Mouse (Mus musculus): ENCODE results near the gene Colq. TPM values are rescaled to one million over a fixed set of nuclear protein-coding genes. Genes with fewer than 3 reads are reported as not detected.
A peak's percentile ranks its signal among the peaks of the same experiment; 100 is the strongest.

Gene Colq
- polyA plus RNA-seq, 1 experiment from 2014 or later, result 0.22 TPM

GRCm38 (mm10) chr14:31537298-31537697, 53.8 kb downstream of the Colq start:
- Histone ChIP-seq H3K36me3 (replicated peaks) (no peaks in the 10 kb centered on the region), H3K27me3 (ENCODE audit: poor library complexity, severe bottlenecking) (no peaks in the 10 kb centered on the region), H3K9me3 (no peaks in the 10 kb centered on the region), H3K4me3 (no peak overlapping the region), H3K27ac (no peak overlapping the region), H3K4me1 (peaks cover 8% of the 10 kb centered on the region; the same call in 1 of the 2 replicates)
- DNase-seq (ENCODE audit: extremely low spot score, low spot score), result no peak
- WGBS, result 80% methylated on average over 6 of the region's 6 CpGs

GRCm38 (mm10) chr14:31532656-31533055, 58.5 kb downstream of the Colq start:
- H3K27me3 ChIP-seq (ENCODE audit: poor library complexity, severe bottlenecking), result no peaks in the 10 kb centered on the region
- H3K4me1 ChIP-seq, result peaks cover 22% of the 10 kb centered on the region; the same call in 1 of the 2 replicates
- no peaks in the 10 kb centered on the region for H3K36me3 ChIP-seq (replicated peaks)
- peak overlapping the region; percentile 54 for H3K27ac ChIP-seq
- H3K9me3 ChIP-seq, result no peaks in the 10 kb centered on the region
- H3K4me3 ChIP-seq, result no peak overlapping the region
- DNase-seq (ENCODE audit: extremely low spot score, low spot score), result no peak
- 71% methylated on average over 3 of the region's 3 CpGs for WGBS

DNA sequence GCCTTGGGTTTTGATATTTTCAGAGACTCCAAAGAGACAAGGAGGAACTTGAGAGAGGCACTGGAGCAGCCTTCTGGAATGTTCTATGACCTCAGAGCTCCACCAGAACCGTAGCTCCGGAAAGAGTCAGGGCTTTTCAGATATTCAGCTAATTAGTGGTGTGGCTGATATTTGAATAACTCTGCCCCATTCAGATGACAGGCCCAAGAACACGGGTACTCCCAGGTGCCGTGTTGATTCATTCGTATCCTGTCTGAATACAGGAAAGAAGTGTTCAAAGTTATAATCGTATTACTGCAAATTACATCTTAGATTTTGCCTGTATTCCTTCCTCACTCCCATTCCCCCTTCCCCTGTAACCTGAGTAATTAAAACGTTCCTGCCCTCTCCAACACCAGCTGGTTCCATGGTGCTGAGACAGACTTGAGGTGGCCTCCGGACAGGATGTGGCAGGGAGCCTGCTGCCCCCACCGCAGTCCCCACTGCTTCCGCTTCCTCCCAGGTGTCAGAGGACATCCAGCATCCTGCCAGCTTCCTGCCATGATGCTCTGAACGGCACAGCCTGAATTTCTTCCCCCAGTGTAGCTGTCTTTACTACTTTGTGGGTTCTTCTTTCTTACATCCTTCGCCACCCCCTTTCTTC, 59.5 kb downstream of the Colq start:
- Histone ChIP-seq H3K9me3 (no peaks in the 10 kb centered on the region), H3K27me3 (ENCODE audit: poor library complexity, severe bottlenecking) (no peaks in the 10 kb centered on the region), H3K36me3 (replicated peaks) (no peaks in the 10 kb centered on the region), H3K4me1 (peaks cover 22% of the 10 kb centered on the region; the same call in 1 of the 2 replicates), H3K4me3 (no peak overlapping the region), H3K27ac (peak overlapping the region; percentile 49; the same call in 1 of the 2 replicates)
- DNase-seq (ENCODE audit: extremely low spot score, low spot score), result no peak
- WGBS, result 69% methylated on average over 12 of the region's 12 CpGs

DNA sequence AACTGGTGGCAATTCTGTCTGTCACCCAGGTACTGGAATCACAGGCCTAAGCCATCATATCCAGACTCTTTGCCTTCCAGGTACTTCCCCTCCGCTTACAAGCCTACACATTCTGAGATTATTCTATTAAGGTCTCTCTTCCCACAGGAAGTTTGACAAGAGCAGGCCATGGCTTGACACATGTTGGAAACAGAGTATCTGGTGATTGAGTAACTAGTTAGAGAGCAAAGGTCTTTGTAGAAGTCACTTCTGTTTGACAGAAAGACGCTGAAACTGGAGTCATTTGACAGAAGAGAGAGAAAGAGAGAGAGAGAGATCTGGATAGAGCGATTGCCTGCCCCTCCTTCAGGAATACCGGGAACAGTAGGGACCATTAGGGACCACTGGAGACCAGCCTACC, 60.3 kb downstream of the Colq start:
- 91% methylated on average over 4 of the region's 4 CpGs for WGBS
- H3K4me3 ChIP-seq, result no peak overlapping the region
- peak overlapping the region; percentile 49; the same call in 1 of the 2 replicates for H3K27ac ChIP-seq
- DNase-seq (ENCODE audit: extremely low spot score, low spot score), result no peak
- no peaks in the 10 kb centered on the region for H3K9me3 ChIP-seq
- no peaks in the 10 kb centered on the region for H3K36me3 ChIP-seq (replicated peaks)
- peaks cover 22% of the 10 kb centered on the region; the same call in 1 of the 2 replicates for H3K4me1 ChIP-seq
- no peaks in the 10 kb centered on the region for H3K27me3 ChIP-seq (ENCODE audit: poor library complexity, severe bottlenecking)

DNA sequence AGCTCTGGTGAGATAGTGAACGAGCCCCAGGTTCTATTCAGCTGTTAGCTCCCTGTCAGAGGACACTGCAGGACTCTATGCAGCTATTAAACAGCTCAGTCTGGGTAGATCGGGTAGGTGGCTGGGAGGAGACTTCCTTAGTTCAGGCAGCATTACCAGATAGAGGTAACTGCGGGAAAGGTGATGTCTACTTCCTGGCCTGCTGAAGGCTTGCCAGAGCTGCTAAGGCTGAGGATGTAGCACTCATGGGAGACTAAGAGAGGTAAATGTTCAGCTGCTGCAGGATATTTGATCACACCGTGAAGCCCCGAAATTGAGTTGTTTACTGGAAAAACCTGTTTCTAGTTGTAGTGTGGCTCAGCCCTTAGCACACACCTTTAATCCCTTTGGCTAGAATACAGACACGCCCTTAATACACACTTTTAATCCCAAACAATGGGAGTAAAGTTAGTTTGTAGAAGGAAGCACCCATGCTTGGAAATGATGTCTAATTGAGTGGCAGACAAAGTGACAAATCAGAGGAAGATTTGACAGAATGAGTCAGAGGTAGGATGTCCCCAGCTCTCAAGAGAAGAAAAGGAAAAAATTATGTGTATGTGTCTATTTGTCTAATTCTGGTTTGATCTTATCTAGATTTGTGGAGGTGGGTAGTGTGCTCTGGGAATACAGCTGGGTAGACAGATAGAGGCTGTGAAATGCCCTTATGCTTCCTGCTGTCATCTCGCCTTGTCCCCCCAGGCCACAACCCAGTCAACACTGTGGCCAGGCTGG, 65.9 kb downstream of the Colq start:
- H3K27ac ChIP-seq, result no peak overlapping the region
- 83% methylated on average over 7 of the region's 7 CpGs for WGBS
- no peaks in the 10 kb centered on the region for H3K27me3 ChIP-seq (ENCODE audit: poor library complexity, severe bottlenecking)
- H3K36me3 ChIP-seq (replicated peaks), result no peaks in the 10 kb centered on the region
- H3K4me3 ChIP-seq, result no peak overlapping the region
- DNase-seq (ENCODE audit: extremely low spot score, low spot score), result no peak
- no peaks in the 10 kb centered on the region for H3K9me3 ChIP-seq
- peaks cover 4% of the 10 kb centered on the region; the same call in 1 of the 2 replicates for H3K4me1 ChIP-seq

DNA sequence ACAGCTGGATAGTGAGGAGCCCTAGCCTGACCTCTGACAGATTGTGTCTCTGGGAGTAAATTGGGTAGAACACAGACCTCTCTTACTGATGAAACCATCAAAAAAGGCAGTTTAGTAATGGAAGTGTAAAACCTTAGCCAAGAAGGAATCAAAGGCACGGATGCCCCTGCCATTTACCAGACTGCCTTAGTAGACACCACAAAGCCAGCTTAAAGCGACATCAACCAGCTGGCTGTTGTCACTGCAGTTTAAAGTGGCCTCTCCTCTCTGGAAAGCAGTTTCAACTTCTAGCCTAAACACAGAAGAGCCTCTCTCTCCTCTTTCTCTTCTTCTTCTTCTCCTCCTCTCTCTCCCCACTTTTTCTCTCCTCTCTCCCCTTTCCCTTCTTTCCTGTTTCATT, 69.8 kb downstream of the Colq start:
- WGBS, result 79% methylated on average over 2 of the region's 2 CpGs
- Histone ChIP-seq H3K36me3 (replicated peaks) (no peaks in the 10 kb centered on the region), H3K27me3 (ENCODE audit: poor library complexity, severe bottlenecking) (no peaks in the 10 kb centered on the region), H3K4me3 (no peak overlapping the region), H3K4me1 (peaks cover 16% of the 10 kb centered on the region), H3K27ac (no peak overlapping the region), H3K9me3 (no peaks in the 10 kb centered on the region)
- no peak for DNase-seq (ENCODE audit: extremely low spot score, low spot score)

GRCm38 (mm10) chr14:31519165-31519564, 72.0 kb downstream of the Colq start:
- 55% methylated on average over 3 of the region's 3 CpGs for WGBS
- no peak overlapping the region for H3K27ac ChIP-seq
- no peak for DNase-seq (ENCODE audit: extremely low spot score, low spot score)

GRCm38 (mm10) chr14:31515895-31516294, 75.2 kb downstream of the Colq start:
- Histone ChIP-seq H3K36me3 (replicated peaks) (peaks cover 12% of the 10 kb centered on the region), H3K4me1 (peaks cover 16% of the 10 kb centered on the region), H3K9me3 (peaks cover 7% of the 10 kb centered on the region; the same call in 1 of the 2 replicates), H3K27ac (no peak overlapping the region), H3K4me3 (no peak overlapping the region), H3K27me3 (ENCODE audit: poor library complexity, severe bottlenecking) (no peaks in the 10 kb centered on the region)
- 95% methylated on average over 2 of the region's 2 CpGs for WGBS
- DNase-seq (ENCODE audit: extremely low spot score, low spot score), result no peak

More at GRCm38 (mm10) chr14:31519165-31519564, 72.0 kb downstream of the Colq start:
- Histone ChIP-seq H3K4me3 (no peak overlapping the region), H3K27me3 (ENCODE audit: poor library complexity, severe bottlenecking) (no peaks in the 10 kb centered on the region), H3K36me3 (replicated peaks) (peaks cover 1% of the 10 kb centered on the region; the same call in 1 of the 2 replicates), H3K9me3 (peaks cover 6% of the 10 kb centered on the region; the same call in 1 of the 2 replicates), H3K4me1 (peaks cover 16% of the 10 kb centered on the region)

- Histone ChIP-seq H3K4me1 (no peaks in the 10 kb centered on the region), H3K36me3 (replicated peaks) (peaks cover 67% of the 10 kb centered on the region), H3K4me3 (no peak overlapping the region), H3K9me3 (peaks cover 7% of the 10 kb centered on the region; the same call in 1 of the 2 replicates), H3K27me3 (ENCODE audit: poor library complexity, severe bottlenecking) (no peaks in the 10 kb centered on the region), H3K27ac (no peak overlapping the region)
- 93% methylated on average over 3 of the region's 3 CpGs for WGBS
- DNase-seq (ENCODE audit: extremely low spot score, low spot score), result no peak
These were observed 80.8 kb downstream of the Colq start for GRCm38 (mm10) chr14:31510322-31510721.

- WGBS, result 95% methylated on average over 2 of the region's 2 CpGs
- H3K36me3 ChIP-seq (replicated peaks), result peaks cover 71% of the 10 kb centered on the region
- peaks cover 7% of the 10 kb centered on the region; the same call in 1 of the 2 replicates for H3K9me3 ChIP-seq
- H3K4me3 ChIP-seq, result no peak overlapping the region
- H3K27me3 ChIP-seq (ENCODE audit: poor library complexity, severe bottlenecking), result no peaks in the 10 kb centered on the region
- DNase-seq (ENCODE audit: extremely low spot score, low spot score), result no peak
- no peaks in the 10 kb centered on the region for H3K4me1 ChIP-seq
- no peak overlapping the region for H3K27ac ChIP-seq
These were observed 81.2 kb downstream of the Colq start for GRCm38 (mm10) chr14:31509911-31510310.

DNA sequence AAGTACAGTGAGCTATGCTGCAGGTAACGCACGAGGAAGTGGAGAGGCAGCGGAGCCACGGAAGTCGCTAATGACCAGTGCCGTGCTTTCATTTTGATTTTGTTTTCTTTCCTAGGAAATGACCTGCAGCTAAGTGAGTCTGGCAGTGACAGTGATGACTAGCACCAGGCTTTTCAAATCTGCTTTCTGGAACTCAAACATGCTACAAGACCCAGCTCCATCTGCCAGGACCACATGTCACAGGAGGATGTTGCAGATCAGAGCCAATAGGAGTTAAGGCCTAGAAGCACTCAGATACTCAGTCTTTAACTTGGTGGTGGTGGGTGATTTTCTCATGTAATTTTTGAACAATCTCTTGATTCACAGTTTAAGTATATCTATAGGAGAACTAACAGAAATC, 84.7 kb downstream of the Colq start:
- H3K4me3 ChIP-seq, result no peak overlapping the region
- peaks cover 96% of the 10 kb centered on the region for H3K36me3 ChIP-seq (replicated peaks)
- H3K4me1 ChIP-seq, result no peaks in the 10 kb centered on the region
- no peaks in the 10 kb centered on the region for H3K9me3 ChIP-seq
- WGBS, result 97% methylated on average over 6 of the region's 6 CpGs
- no peak overlapping the region for H3K27ac ChIP-seq
- no peak for DNase-seq (ENCODE audit: extremely low spot score, low spot score)
- H3K27me3 ChIP-seq (ENCODE audit: poor library complexity, severe bottlenecking), result no peaks in the 10 kb centered on the region

- H3K36me3 ChIP-seq (replicated peaks), result peaks cover 100% of the 10 kb centered on the region
- H3K27ac ChIP-seq, result no peak overlapping the region
- H3K4me3 ChIP-seq, result no peak overlapping the region
- H3K27me3 ChIP-seq (ENCODE audit: poor library complexity, severe bottlenecking), result no peaks in the 10 kb centered on the region
- DNase-seq (ENCODE audit: extremely low spot score, low spot score), result no peak
- H3K4me1 ChIP-seq, result no peaks in the 10 kb centered on the region
- WGBS, result 96% methylated on average over 13 of the region's 13 CpGs
- no peaks in the 10 kb centered on the region for H3K9me3 ChIP-seq
These were observed 87.7 kb downstream of the Colq start for GRCm38 (mm10) chr14:31503406-31503805.

GRCm38 (mm10) chr14:31499526-31499925, 91.6 kb downstream of the Colq start:
- H3K4me3 ChIP-seq, result no peak overlapping the region
- H3K9me3 ChIP-seq, result no peaks in the 10 kb centered on the region
- DNase-seq (ENCODE audit: extremely low spot score, low spot score), result no peak
- WGBS, result 86% methylated on average over 1 of the region's 1 CpGs
- no peak overlapping the region for H3K27ac ChIP-seq
- peaks cover 19% of the 10 kb centered on the region for H3K4me1 ChIP-seq
- peaks cover 71% of the 10 kb centered on the region for H3K36me3 ChIP-seq (replicated peaks)
- no peaks in the 10 kb centered on the region for H3K27me3 ChIP-seq (ENCODE audit: poor library complexity, severe bottlenecking)

Data from forebrain, embryonic 10.5 days (tissue).